Mouse (Mus musculus) ovary, postnatal 36 days (tissue): ENCODE measurements around the gene Olfr1180.
"Not testable (repeated sequence)": the region's sequence is repeated elsewhere in the genome, so short reads cannot be mapped to it uniquely, and the experiment has no call there.

Source experiments
- DNase-seq: peaks from one replicate; pipeline ENCODE4 v3.0.0; 2022; ENCODE audit warnings: low spot score, mixed read lengths

Gene Olfr1180

DNA sequence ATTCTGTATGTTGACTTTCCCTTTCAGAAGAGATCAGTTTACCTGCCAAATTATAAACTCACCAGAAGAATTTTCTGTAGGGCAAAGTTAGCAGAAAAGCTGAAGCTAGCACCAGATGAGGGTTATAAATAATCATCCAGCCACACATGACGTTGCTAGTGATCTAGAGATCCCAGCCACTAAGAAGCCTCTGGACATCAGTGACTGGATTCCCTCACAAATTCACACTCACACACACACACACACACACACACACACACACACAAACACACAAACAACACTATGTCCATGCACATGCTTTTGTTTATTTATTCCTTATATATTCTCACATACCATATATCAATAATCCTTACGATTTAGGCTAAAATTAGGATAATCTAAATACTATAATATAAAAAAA is at the start of gene Olfr1180:
Gene Olfr1180 (minus strand): TSS at position 101 of the 400 bp plus-strand sequence.
- no peak for DNase-seq

DNA sequence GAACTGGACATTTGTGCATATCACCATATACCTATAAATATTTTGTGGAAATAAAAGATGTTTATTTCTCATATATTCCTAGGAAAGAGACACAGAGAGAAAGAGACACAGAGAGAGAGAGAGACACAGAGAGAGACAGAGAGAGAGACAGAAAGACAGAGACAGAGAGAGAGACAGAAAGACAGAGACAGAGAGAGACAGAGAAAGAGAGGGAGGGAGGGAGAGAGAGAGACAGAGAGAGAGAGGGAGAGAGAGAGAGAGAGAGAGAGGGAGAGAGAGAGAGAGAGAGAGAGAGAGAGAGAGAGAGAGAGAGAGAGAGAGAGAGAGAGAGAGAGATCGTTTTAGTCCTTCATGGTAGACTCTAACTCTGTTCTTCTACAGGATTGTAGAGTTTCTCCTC is 35.6 kb upstream of the Olfr1180 start, which contains the start of gene Olfr1183:
Gene Olfr1183 (plus strand): TSS at position 301 of the 400 bp plus-strand sequence.
- not testable (repeated sequence) for DNase-seq

DNA sequence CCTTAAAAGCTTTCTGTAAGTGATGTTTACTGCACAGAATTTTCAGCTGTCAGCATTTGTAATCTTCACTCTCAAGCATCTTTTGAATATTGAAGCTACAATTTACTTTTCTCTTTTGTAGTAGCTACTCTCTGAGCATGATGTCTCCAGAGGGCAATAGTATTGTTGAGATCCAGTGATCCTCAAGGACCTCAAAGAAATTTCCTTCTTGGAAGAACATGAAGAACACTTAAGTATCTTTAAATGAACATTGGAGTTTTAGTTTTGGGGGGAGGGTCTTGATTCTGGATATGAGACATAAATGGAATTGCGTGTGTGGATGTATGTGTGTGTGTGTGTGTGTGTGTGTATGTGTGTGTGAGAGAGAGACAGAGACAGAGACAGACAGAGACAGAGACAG is 30.1 kb upstream of the Olfr1180 start, which contains the start of gene Gm13757:
Gene Gm13757 (minus strand): TSS at position 101 of the 400 bp plus-strand sequence.
- DNase-seq = no peak

DNA sequence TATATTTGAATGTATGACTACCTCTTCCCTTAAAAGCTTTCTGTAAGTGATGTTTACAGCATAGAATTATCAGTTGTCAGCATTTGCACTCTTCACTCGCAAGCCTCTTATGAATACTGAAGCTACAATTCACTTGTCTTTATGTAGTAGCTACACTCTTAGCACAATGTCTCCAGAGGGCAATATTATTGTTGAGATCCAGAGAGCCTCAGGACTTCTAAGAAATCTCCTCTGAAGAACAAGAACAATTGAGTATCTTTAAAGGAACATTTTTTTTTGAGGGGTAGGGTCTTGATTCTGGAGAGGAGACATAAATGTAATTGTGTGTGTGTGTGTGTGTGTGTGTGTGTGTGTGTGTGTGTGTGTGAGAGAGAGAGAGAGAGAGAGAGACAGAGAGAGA is 7.1 kb upstream of the Olfr1180 start, which contains the start of gene Olfr1181:
Gene Olfr1181 (minus strand): TSS at position 101 of the 400 bp plus-strand sequence.
- DNase-seq = no peak

DNA sequence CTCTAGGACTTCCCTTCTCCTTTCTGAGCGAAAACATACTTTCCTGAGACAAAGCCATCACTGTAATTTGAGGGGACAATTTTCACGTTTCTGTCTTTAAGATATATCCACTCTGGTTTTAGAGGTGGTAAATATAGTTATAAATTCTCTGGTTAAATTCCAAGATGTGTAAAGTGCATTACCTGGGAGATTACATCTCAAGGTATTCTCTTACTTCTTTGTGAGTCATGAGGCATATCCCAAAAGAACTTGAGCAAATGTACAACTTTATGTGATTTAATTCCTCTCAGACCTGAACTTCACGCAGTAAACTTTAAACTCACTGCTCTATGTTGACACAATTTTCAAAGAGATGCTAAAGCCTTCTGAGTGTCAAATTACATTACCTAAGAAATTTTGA is 12.6 kb downstream of the Olfr1180 start, which contains the start of gene Olfr1179:
Gene Olfr1179 (minus strand): TSS at position 101 of the 400 bp plus-strand sequence.
- DNase-seq = no peak

DNA sequence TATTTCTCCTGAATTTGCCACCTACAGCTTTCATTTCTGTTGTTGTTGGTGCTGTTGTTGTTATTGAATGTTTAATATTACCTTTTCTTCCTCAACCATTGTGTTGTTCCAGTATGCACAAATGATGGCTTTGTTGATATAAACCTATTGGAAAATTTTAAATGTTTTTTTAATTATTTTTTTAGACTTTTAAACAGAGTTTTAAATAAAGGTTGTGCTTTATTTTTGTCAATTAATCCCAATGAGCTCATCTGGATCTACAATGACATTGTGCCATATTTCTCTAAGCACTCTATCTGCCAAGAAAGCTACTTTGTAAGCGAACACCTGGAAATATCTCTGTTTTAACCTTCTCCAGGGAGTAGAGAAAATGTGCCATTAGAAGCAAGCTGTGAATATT is 32.2 kb downstream of the Olfr1180 start, which contains the start of gene Olfr1178:
Gene Olfr1178 (plus strand): TSS at position 301 of the 400 bp plus-strand sequence.
- DNase-seq = no peak
